Mouse (Mus musculus) heart, adult 2 months (tissue): ENCODE measurements at regions not wholly inside any gene's neighbourhood (a gene's known extent, or its start where the extent isn't known, plus 50 kb on each side); places are given as distances from the start of the nearest gene placed in this dataset.
"Not testable (repeated sequence)": the region's sequence is repeated elsewhere in the genome, so short reads cannot be mapped to it uniquely, and the experiment has no call there.

Experiments used
- CTCF ChIP-seq: fragments of 200-600 bp; IDR thresholded peaks from 2 replicates; pipeline ENCODE4 v1.8.1; 2022; ENCODE audit warnings: antibody characterized with exemption, mild to moderate bottlenecking, moderate library complexity
- EP300 ChIP-seq: fragments of 200-500 bp; IDR thresholded peaks from 2 replicates; pipeline ENCODE4 v1.6.1; 2011; ENCODE audit warnings: low read depth, low read length, control low read depth; ENCODE audit not compliant: insufficient read depth
- POLR2A ChIP-seq: fragments of 200-500 bp; IDR thresholded peaks from 2 replicates; pipeline ENCODE4 v1.6.1; 2011; ENCODE audit warnings: mild to moderate bottlenecking, low read depth, low read length, control low read depth; ENCODE audit not compliant: insufficient read depth

DNA sequence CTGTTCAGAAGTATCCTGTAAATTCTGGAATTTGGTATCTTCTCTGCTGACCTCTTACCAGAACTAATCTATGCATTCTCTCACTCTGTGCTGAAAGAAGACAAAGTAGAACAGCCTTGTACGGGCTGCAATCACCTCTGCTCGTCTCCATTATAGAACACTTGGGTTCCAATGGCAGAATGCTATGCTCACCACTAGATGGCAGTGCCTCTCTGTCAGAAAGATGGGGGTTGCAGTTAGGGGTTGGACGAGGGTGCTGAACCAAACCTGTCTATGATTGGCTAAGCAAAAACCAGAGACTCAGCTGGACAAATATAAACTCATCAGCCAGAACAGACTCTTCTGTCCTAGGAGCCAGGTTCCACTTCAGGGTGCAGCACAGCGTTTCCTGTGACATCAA, 515.9 kb downstream of the Dad1 start:
- peak; percentile 48 for TF ChIP-seq CTCF
- TF ChIP-seq POLR2A, EP300: not testable (repeated sequence)
